Mouse (Mus musculus) kidney, adult 2 months (tissue): Measurements from ENCODE around the gene Sgk2. TPM values are rescaled to one million over a fixed set of nuclear protein-coding genes. Genes with fewer than 3 reads are reported as not detected.

Experiments
- DNase-seq: peaks from one replicate; pipeline ENCODE4 v3.0.0; 2021
- H3K27ac ChIP-seq: fragments of 200-500 bp; 2 replicates; pipeline ENCODE4 v1.5.1; 2012; ENCODE audit warnings: low read depth, low read length, control low read depth, inconsistent platforms; ENCODE audit not compliant: insufficient read depth
- H3K27me3 ChIP-seq: fragments of 200-500 bp; replicated peaks from 2 replicates; pipeline ENCODE4 v1.6.1; 2012; ENCODE audit warnings: mild to moderate bottlenecking, moderate library complexity, low read length, inconsistent platforms; ENCODE audit not compliant: control insufficient read depth, insufficient read depth
- H3K36me3 ChIP-seq: fragments of 200-500 bp; 2 replicates; pipeline ENCODE4 v1.6.1; 2012; ENCODE audit warnings: mild to moderate bottlenecking, moderate library complexity, low read length, inconsistent platforms; ENCODE audit not compliant: control insufficient read depth, insufficient read depth
- H3K4me1 ChIP-seq: fragments of 200-500 bp; 2 replicates; pipeline ENCODE4 v1.6.1; 2011; ENCODE audit warnings: low read length; ENCODE audit not compliant: control insufficient read depth, insufficient read depth
- H3K4me3 ChIP-seq: fragments of 200-500 bp; 2 replicates; pipeline ENCODE4 v1.5.1; 2011; ENCODE audit warnings: mild to moderate bottlenecking, low read depth, low read length, control low read depth; ENCODE audit not compliant: insufficient read depth
- CTCF ChIP-seq: fragments of 200-500 bp; conservative IDR thresholded peaks from 2 replicates; pipeline ENCODE4 v1.5.1; 2011; ENCODE audit warnings: low read depth, mild to moderate bottlenecking, control low read depth, low read length, moderate library complexity, mixed read lengths; ENCODE audit not compliant: insufficient read depth, insufficient read length
- POLR2A ChIP-seq: fragments of 200-500 bp; IDR thresholded peaks from one replicate; pipeline ENCODE4 v1.6.1; 2011; ENCODE audit warnings: low read depth, low read length, control low read depth
- WGBS: fragments of 180-500 bp; shearing (Covaris S2); methylation state at CpG from one replicate; pipeline ENCODE4 v1.1.7; 2018; 5-methylcytosine and 5-hydroxymethylcytosine counted together
- polyA plus RNA-seq: library from polyadenylated mRNA; depleted of rRNA; stranded (reverse); fragments of >200 nt; gene quantifications from 2 replicates; pipeline ENCODE4 v1.2.3, GENCODE M21; 2012

The Sgk2 gene
- polyA plus RNA-seq, 1 experiment, result 101 TPM

GRCm38 (mm10) chr2:163048125-163048524 lies 61.0 kb downstream of the Sgk2 start:
- 5% methylated on average over 10 of the region's 10 CpGs for WGBS
- peak; percentile 77 for DNase-seq
- no peak overlapping the region for H3K4me3 ChIP-seq

GRCm38 (mm10) chr2:163049116-163049515 lies 62.0 kb downstream of the Sgk2 start:
- no peak for DNase-seq
- 95% methylated on average over 2 of the region's 2 CpGs for WGBS
- no peak overlapping the region for H3K27ac ChIP-seq
- H3K4me3 ChIP-seq, result no peak overlapping the region
- peaks cover 2% of the 10 kb centered on the region; the same call in 1 of the 2 replicates for H3K4me1 ChIP-seq
- H3K27me3 ChIP-seq, result no peaks in the 10 kb centered on the region
- TF ChIP-seq CTCF (no peak), POLR2A (no peak)
- peaks cover 1% of the 10 kb centered on the region; the same call in 1 of the 2 replicates for H3K36me3 ChIP-seq

More at GRCm38 (mm10) chr2:163048125-163048524, 61.0 kb downstream of the Sgk2 start:
- TF ChIP-seq POLR2A (no peak), CTCF (peak; percentile 88)
- Histone ChIP-seq H3K4me1 (no peaks in the 10 kb centered on the region), H3K27me3 (no peaks in the 10 kb centered on the region), H3K36me3 (peaks cover 1% of the 10 kb centered on the region; the same call in 1 of the 2 replicates), H3K27ac (no peak overlapping the region)

GRCm38 (mm10) chr2:163051691-163052090 lies 64.6 kb downstream of the Sgk2 start:
- Histone ChIP-seq H3K4me3 (no peak overlapping the region), H3K27me3 (0 out of 2 replicates have a peak, but pooled peaks cover 1% of the 10 kb centered on the region), H3K4me1 (peaks cover 3% of the 10 kb centered on the region; the same call in 1 of the 2 replicates), H3K27ac (no peak overlapping the region), H3K36me3 (no peaks in the 10 kb centered on the region)
- 82% methylated on average over 1 of the region's 1 CpGs for WGBS
- TF ChIP-seq POLR2A (no peak), CTCF (no peak)
- DNase-seq, result no peak

GRCm38 (mm10) chr2:163052101-163052500 lies 65.0 kb downstream of the Sgk2 start:
- 69% methylated on average over 4 of the region's 4 CpGs for WGBS
- DNase-seq, result no peak
- peaks cover 3% of the 10 kb centered on the region; the same call in 1 of the 2 replicates for H3K4me1 ChIP-seq

GRCm38 (mm10) chr2:163052826-163053225 lies 65.7 kb downstream of the Sgk2 start:
- 0 out of 2 replicates have a peak, but pooled peaks cover 1% of the 10 kb centered on the region for H3K27me3 ChIP-seq
- DNase-seq, result no peak
- H3K27ac ChIP-seq, result no peak overlapping the region
- H3K36me3 ChIP-seq, result no peaks in the 10 kb centered on the region
- TF ChIP-seq CTCF (no peak), POLR2A (no peak)
- peaks cover 3% of the 10 kb centered on the region; the same call in 1 of the 2 replicates for H3K4me1 ChIP-seq
- 81% methylated on average over 4 of the region's 4 CpGs for WGBS
- no peak overlapping the region for H3K4me3 ChIP-seq

More at GRCm38 (mm10) chr2:163052101-163052500, 65.0 kb downstream of the Sgk2 start:
- Histone ChIP-seq H3K36me3 (no peaks in the 10 kb centered on the region), H3K27me3 (0 out of 2 replicates have a peak, but pooled peaks cover 1% of the 10 kb centered on the region), H3K27ac (no peak overlapping the region), H3K4me3 (no peak overlapping the region)
- TF ChIP-seq CTCF (no peak), POLR2A (no peak)

- Histone ChIP-seq H3K27ac (no peak within 1 kb of the TSS), H3K27me3 (0 out of 2 replicates have a peak, but pooled peaks cover 1% of the 10 kb centered on the region), H3K4me1 (peaks cover 3% of the 10 kb centered on the region; the same call in 1 of the 2 replicates), H3K4me3 (peak within 1 kb of the TSS; percentile 30), H3K36me3 (no peaks in the 10 kb centered on the region)
- WGBS, result 2% methylated on average over 48 of the region's 48 CpGs
- peak; percentile 95 for DNase-seq
- no peak for TF ChIP-seq CTCF
- TF ChIP-seq POLR2A, result no peak
Observed at GRCm38 (mm10) chr2:163054335-163054840, 67.3 kb downstream of the Sgk2 start, which contains the start of gene Mybl2. Gene Mybl2 (plus strand): TSS chr2:163054687.

GRCm38 (mm10) chr2:163054891-163055494 lies 67.9 kb downstream of the Sgk2 start:
- no peak for TF ChIP-seq POLR2A
- no peak for TF ChIP-seq CTCF
- Histone ChIP-seq H3K4me3 (0 out of 2 replicates have a peak overlapping the region, but pooled peaks have one; percentile 30), H3K36me3 (no peaks in the 10 kb centered on the region), H3K4me1 (peaks cover 3% of the 10 kb centered on the region; the same call in 1 of the 2 replicates), H3K27ac (no peak overlapping the region), H3K27me3 (0 out of 2 replicates have a peak, but pooled peaks cover 1% of the 10 kb centered on the region)
- 2% methylated on average over 38 of the region's 38 CpGs for WGBS
- DNase-seq, result no peak
